Mouse (Mus musculus) small intestine, adult 2 months (tissue): ENCODE data around the gene Gm11111.

Experiments used
- CTCF ChIP-seq: fragments of 200-500 bp; IDR thresholded peaks from 2 replicates; pipeline ENCODE4 v1.5.1; 2012; ENCODE audit warnings: low read depth, mild to moderate bottlenecking, control low read depth, inconsistent platforms, low read length, moderate library complexity, mixed read lengths; ENCODE audit not compliant: insufficient replicate concordance, insufficient read length; ENCODE audit errors: extremely low read depth
- POLR2A ChIP-seq: fragments of 200-500 bp; IDR thresholded peaks from 2 replicates; pipeline ENCODE4 v1.6.1; 2012; ENCODE audit warnings: low read depth, mild to moderate bottlenecking, control low read depth, inconsistent platforms, low read length, moderate library complexity

DNA sequence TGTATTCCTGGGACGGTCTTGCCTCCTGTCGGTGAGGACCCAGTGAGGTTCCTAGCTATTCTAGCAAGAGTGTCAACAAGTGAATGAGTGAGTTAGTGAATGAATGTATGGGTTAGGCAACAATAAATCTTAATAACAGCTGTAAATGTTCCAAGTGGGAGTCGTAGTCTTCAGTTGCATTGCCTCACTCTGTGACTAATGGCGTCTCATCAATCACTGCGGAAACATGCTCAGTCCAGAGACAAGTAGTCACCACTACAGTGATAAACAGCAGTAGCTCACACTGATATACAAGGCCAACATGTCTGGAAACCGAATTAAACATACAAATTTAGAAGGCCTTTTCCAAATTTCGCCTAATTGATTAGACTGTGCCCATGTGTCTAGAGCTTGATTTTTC is 36.3 kb upstream of the Gm11111 start:
- TF ChIP-seq POLR2A, result no peak
- TF ChIP-seq CTCF, result no peak
